Mouse (Mus musculus): Measurements from ENCODE around the gene Ttll10.

- TF ChIP-seq CTCF (IDR thresholded peaks at IDR 0.05; ENCODE audit: borderline replicate concordance, control insufficient read depth, extremely low read depth, insufficient read depth, low read length, poor library complexity) (no peak), POLR2A (IDR thresholded peaks at IDR 0.05; ENCODE audit: control insufficient read depth, extremely low read depth, insufficient read depth, low read length, poor library complexity) (no peak)
Measured at GRCm38 (mm10) chr4:156100501-156100900, 41.3 kb upstream of the Ttll10 start.

Data from thymus, adult 2 months (tissue).